Mouse (Mus musculus) CH12.LX (cell line): ENCODE results near the gene Zfp386. TPM values are rescaled to one million over a fixed set of nuclear protein-coding genes. Genes with fewer than 3 reads are reported as not detected.

Experiments
- DNase-seq: peaks from one replicate; pipeline ENCODE4 v3.0.0-alpha.2; 2013; ENCODE audit errors: extremely low read depth
- H3K27ac ChIP-seq: 2 replicates; pipeline ENCODE4 v1.5.1; 2012; ENCODE audit warnings: low read depth, mild to moderate bottlenecking, control low read depth, moderate library complexity; ENCODE audit not compliant: insufficient read depth
- H3K27me3 ChIP-seq: replicated peaks from 2 replicates; pipeline ENCODE3; 2012; ENCODE audit warnings: inconsistent platforms
- H3K36me3 ChIP-seq, 2 experiments: replicated peaks in 1 of 2; 2 replicates each; pipeline versions ENCODE3 to v1.6.1; 2012; ENCODE audit warnings: inconsistent platforms in 1 of 2, low read length in 1 of 2, mild to moderate bottlenecking in 1 of 2, mixed read lengths in 1 of 2, moderate library complexity in 1 of 2; ENCODE audit not compliant: control insufficient read depth in 1 of 2, insufficient read depth in 1 of 2
- H3K4me1 ChIP-seq, 2 experiments: 2 replicates each; pipeline ENCODE4 v1.6.1; 2012; ENCODE audit warnings: inconsistent platforms in 1 of 2, moderate library complexity in 1 of 2; ENCODE audit not compliant: insufficient read depth in 2 of 2, control insufficient read depth in 1 of 2
- H3K4me2 ChIP-seq: 2 replicates; pipeline ENCODE4 v1.6.1; 2012; ENCODE audit warnings: low read depth, mild to moderate bottlenecking, control low read depth; ENCODE audit not compliant: poor library complexity, insufficient read depth, severe bottlenecking
- H3K4me3 ChIP-seq, 3 experiments: fragments of 150-350 bp in 1 of 3; sonication (generic) in 1 of 3; replicated peaks in 1 of 3; 2 replicates each; pipeline versions ENCODE3 to v1.5.1; 2011 to 2012; ENCODE audit warnings: low read depth in 2 of 3, low read length in 2 of 3, mild to moderate bottlenecking in 2 of 3, moderate library complexity in 2 of 3, control low read depth in 1 of 3, improper control_type of control experiment in 1 of 3, inconsistent platforms in 1 of 3, mixed read lengths in 1 of 3; ENCODE audit not compliant: poor library complexity in 1 of 3
- H3K79me2 ChIP-seq: replicated peaks from 2 replicates; pipeline ENCODE4 v1.6.1; 2012; ENCODE audit warnings: mild to moderate bottlenecking, moderate library complexity; ENCODE audit not compliant: control insufficient read depth, poor library complexity, insufficient read depth, severe bottlenecking; ENCODE audit errors: extremely low read depth
- H3K9ac ChIP-seq: 2 replicates; pipeline ENCODE4 v1.6.1; 2012; ENCODE audit warnings: low read depth, mild to moderate bottlenecking, control low read depth, moderate library complexity; ENCODE audit not compliant: insufficient read depth
- H3K9me3 ChIP-seq: replicated peaks from 2 replicates; pipeline ENCODE3; 2012; ENCODE audit warnings: low read length, inconsistent platforms, mixed read lengths
- BHLHE40 ChIP-seq: IDR thresholded peaks from 2 replicates; pipeline ENCODE4 v1.6.1; 2011; ENCODE audit warnings: mild to moderate bottlenecking, low read depth, low read length, improper control_type of control experiment
- CTCF ChIP-seq, 2 experiments: IDR thresholded peaks in 1 of 2; conservative IDR thresholded peaks in 1 of 2; 2 replicates each; pipeline ENCODE4 v1.5.1; 2011 to 2012; ENCODE audit warnings: low read depth in 2 of 2, low read length in 2 of 2, improper control_type of control experiment in 1 of 2, inconsistent platforms in 1 of 2, mild to moderate bottlenecking in 1 of 2, moderate library complexity in 1 of 2
- E2F4 ChIP-seq: IDR thresholded peaks from 2 replicates; pipeline ENCODE4 v1.6.1; 2011; ENCODE audit warnings: low read depth, low read length, improper control_type of control experiment; ENCODE audit not compliant: insufficient replicate concordance
- ELF1 ChIP-seq: IDR thresholded peaks from 2 replicates; pipeline ENCODE4 v1.6.1; 2014; ENCODE audit warnings: low read depth, mild to moderate bottlenecking, inconsistent platforms, low read length, improper control_type of control experiment
- IRF4 ChIP-seq: IDR thresholded peaks from 2 replicates; pipeline ENCODE4 v1.6.1; 2014; ENCODE audit warnings: low read depth, mild to moderate bottlenecking, inconsistent platforms, low read length, improper control_type of control experiment
- JUN ChIP-seq: IDR thresholded peaks from 2 replicates; pipeline ENCODE4 v1.6.1; 2011; ENCODE audit warnings: low read depth, mild to moderate bottlenecking, low read length, improper control_type of control experiment, moderate library complexity; ENCODE audit not compliant: insufficient read depth
- MAFK ChIP-seq: IDR thresholded peaks from 2 replicates; pipeline ENCODE4 v1.6.1; 2011; ENCODE audit warnings: low read length, improper control_type of control experiment; ENCODE audit not compliant: insufficient replicate concordance
- MAX ChIP-seq: IDR thresholded peaks from 2 replicates; pipeline ENCODE4 v1.6.1; 2011; ENCODE audit warnings: low read length, improper control_type of control experiment
- MAZ ChIP-seq: IDR thresholded peaks from 2 replicates; pipeline ENCODE4 v1.6.1; 2012; ENCODE audit warnings: low read depth, mild to moderate bottlenecking, inconsistent platforms, low read length, improper control_type of control experiment, moderate library complexity
- POLR2AphosphoS2 ChIP-seq: IDR thresholded peaks from 2 replicates; pipeline ENCODE4 v1.6.1; 2011; ENCODE audit warnings: low read depth, low read length, improper control_type of control experiment
- RCOR1 ChIP-seq: conservative IDR thresholded peaks from 2 replicates; pipeline ENCODE4 v1.6.1; 2012; ENCODE audit warnings: low read depth, mild to moderate bottlenecking, inconsistent platforms, low read length, improper control_type of control experiment
- TCF12 ChIP-seq: IDR thresholded peaks from 2 replicates; pipeline ENCODE4 v1.6.1; 2014; ENCODE audit warnings: low read depth, mild to moderate bottlenecking, inconsistent platforms, low read length, improper control_type of control experiment
- UBTF ChIP-seq: IDR thresholded peaks from 2 replicates; pipeline ENCODE4 v1.6.1; 2012; ENCODE audit warnings: low read depth, mild to moderate bottlenecking, inconsistent platforms, low read length, improper control_type of control experiment, moderate library complexity
- USF2 ChIP-seq: conservative IDR thresholded peaks from 2 replicates; pipeline ENCODE4 v1.6.1; 2011; ENCODE audit warnings: low read depth, low read length, improper control_type of control experiment
- ZKSCAN1 ChIP-seq: IDR thresholded peaks from 2 replicates; pipeline ENCODE4 v1.6.1; 2012; ENCODE audit warnings: low read depth, inconsistent platforms, low read length, improper control_type of control experiment, borderline replicate concordance
- dilution Hi-C: fragments of 300-500 bp; cut with MboI; formaldehyde crosslinking; loops from 2 replicates; pipeline ENCODE4 v1.14.3; 2020; ENCODE audit warnings: low sequenced_read_pairs; ENCODE audit not compliant: extremely low pct_unique_long_range_greater_than_20kb, extremely low pct_ligation_motif_present
- in situ Hi-C: fragments of 300-500 bp; cut with MboI; formaldehyde crosslinking; loops from 3 replicates; pipeline ENCODE4 v1.14.3; 2019; ENCODE audit warnings: low sequenced_read_pairs, low pct_ligation_motif_present, low pct_unique_long_range_greater_than_20kb, mixed read lengths
- polyA plus RNA-seq: library from polyadenylated mRNA; unstranded; fragments of >175 nt; gene quantifications from 2 replicates; pipeline ENCODE4 v1.2.1, GENCODE M21; 2012; ENCODE audit warnings: low read depth; ENCODE audit not compliant: insufficient read length
- total RNA-seq, 2 experiments: library from RNA; depleted of rRNA; stranded (reverse); fragments of 300-350 nt in 1 of 2; fragments of >200 nt in 1 of 2; gene quantifications; 2 replicates each; pipeline ENCODE4 v1.2.3; 2012 to 2014

Gene Zfp386
- total and polyA plus RNA-seq, 3 experiments = 13.9 to 41.7 (median 23.4) TPM

- dilution Hi-C loops (no loop called here), in situ Hi-C loops (no loop called here)
- no peak overlapping the region for H3K4me3 ChIP-seq
Observed at GRCm38 (mm10) chr12:116097166-116097565, 49.6 kb downstream of the Zfp386 start.

GRCm38 (mm10) chr12:116101945-116102344 lies 54.4 kb downstream of the Zfp386 start:
- dilution Hi-C loops (no loop called here), in situ Hi-C loops (no loop called here)
- no peak for DNase-seq

More at GRCm38 (mm10) chr12:116097166-116097565, 49.6 kb downstream of the Zfp386 start:
- H3K27me3 ChIP-seq = no peaks in the 10 kb centered on the region
- no peak overlapping the region for H3K27ac ChIP-seq
- DNase-seq = no peak
- H3K9me3 ChIP-seq = no peaks in the 10 kb centered on the region
- no peaks in the 10 kb centered on the region for H3K36me3 ChIP-seq
- no peak overlapping the region for H3K9ac ChIP-seq
- no peak overlapping the region for H3K4me2 ChIP-seq
- TF ChIP-seq TCF12 = no peak
- no peak for TF ChIP-seq ZKSCAN1
- no peak for TF ChIP-seq JUN
- TF ChIP-seq USF2 = no peak
- TF ChIP-seq RCOR1 = no peak
- no peak for TF ChIP-seq E2F4
- TF ChIP-seq MAX = no peak
- TF ChIP-seq UBTF = no peak
- no peak for TF ChIP-seq BHLHE40
- TF ChIP-seq MAZ = no peak
- TF ChIP-seq ELF1 = no peak
- TF ChIP-seq IRF4 = no peak
- no peak for TF ChIP-seq POLR2AphosphoS2
- H3K79me2 ChIP-seq = no peaks in the 10 kb centered on the region
- H3K4me1 ChIP-seq = peaks cover 0 to 8% of the 10 kb centered on the region in 2 experiments; a peak in 1 of 4 replicates

More at GRCm38 (mm10) chr12:116101945-116102344, 54.4 kb downstream of the Zfp386 start:
- TF ChIP-seq CTCF (conservative IDR thresholded peaks at IDR 0.05 in 1 of 2, IDR thresholded peaks at IDR 0.05 in 1 of 2; ENCODE audit: low read depth in 2 of 2, low read length in 2 of 2) (no peak), MAFK (no peak), RCOR1 (no peak), ELF1 (no peak)
- peaks cover 0 to 4% of the 10 kb centered on the region in 2 experiments; a peak in 1 of 4 replicates for H3K4me1 ChIP-seq
- no peak overlapping the region for H3K4me3 ChIP-seq
- H3K79me2 ChIP-seq = no peaks in the 10 kb centered on the region
- no peak overlapping the region for H3K27ac ChIP-seq
- H3K9me3 ChIP-seq = no peaks in the 10 kb centered on the region
- peak overlapping the region; percentile 33; the same call in 1 of the 2 replicates for H3K9ac ChIP-seq
- no peaks in the 10 kb centered on the region for H3K27me3 ChIP-seq
- no peak overlapping the region for H3K4me2 ChIP-seq
- no peaks in the 10 kb centered on the region for H3K36me3 ChIP-seq
